Mouse (Mus musculus): ENCODE results near the gene Tmem138.

DNA sequence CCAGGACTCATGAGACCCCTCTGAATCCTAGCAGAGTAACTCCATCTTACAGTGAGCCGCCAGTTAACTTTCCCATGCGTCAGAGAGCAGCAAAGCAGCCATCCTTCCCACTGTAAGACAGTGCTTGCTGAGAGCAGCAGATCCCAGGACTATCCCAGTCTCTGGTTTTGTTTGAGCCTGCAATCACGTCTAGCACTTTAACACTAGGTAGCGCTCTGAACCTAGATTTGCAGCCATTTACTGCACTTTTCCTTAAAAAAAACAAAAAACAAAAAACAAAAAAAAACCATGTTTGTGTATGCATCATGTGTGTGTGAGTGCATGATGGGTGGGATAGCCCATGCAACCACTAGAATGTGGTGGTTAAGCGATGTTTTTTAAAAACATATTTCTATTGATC lies 17.1 kb downstream of the Tmem138 start:
- TF ChIP-seq GATA1 (IDR thresholded peaks at IDR 0.05; ENCODE audit: low read depth, low read length) = no peak
- TF ChIP-seq JUND (IDR thresholded peaks at IDR 0.05; ENCODE audit: low read depth, low read length) = no peak
- TF ChIP-seq CTCF (IDR thresholded peaks at IDR 0.05 in 2 of 3, conservative IDR thresholded peaks at IDR 0.05 in 1 of 3; ENCODE audit: control insufficient read depth in 1 of 3, insufficient read depth in 1 of 3, low read depth in 2 of 3, low read length in 3 of 3, poor library complexity in 1 of 3, severe bottlenecking in 1 of 3) = peak in 1 of 3 experiments; percentile 51; a peak in 3 of 6 replicates
- no peak for TF ChIP-seq CHD1 (IDR thresholded peaks at IDR 0.05; ENCODE audit: low read depth, low read length)
- peak; percentile 41 for TF ChIP-seq SMC3 (IDR thresholded peaks at IDR 0.05; ENCODE audit: low read depth, low read length)
- TF ChIP-seq NELFE (IDR thresholded peaks at IDR 0.05; ENCODE audit: low read depth, low read length) = no peak
- TF ChIP-seq MAFK (IDR thresholded peaks at IDR 0.05; ENCODE audit: borderline replicate concordance, low read depth, low read length) = no peak
- no peak for TF ChIP-seq EP300 (IDR thresholded peaks at IDR 0.05; ENCODE audit: low read depth in 1 of 2, low read length in 2 of 2)
- no peak for TF ChIP-seq ZKSCAN1 (IDR thresholded peaks at IDR 0.05; ENCODE audit: low read depth, low read length)
